Mouse (Mus musculus) midbrain, embryonic 10.5 days (tissue): ENCODE data around the gene S100a11. TPM values are rescaled to one million over a fixed set of nuclear protein-coding genes. Genes with fewer than 3 reads are reported as not detected.
"Not testable (repeated sequence)": the region's sequence is repeated elsewhere in the genome, so short reads cannot be mapped to it uniquely, and the experiment has no call there.

Experiments used
- DNase-seq: peaks from one replicate; pipeline ENCODE4 v3.0.0-alpha.2; 2017; ENCODE audit warnings: low spot score
- H3K27ac ChIP-seq: fragments of 300-500 bp; sonication (generic); replicated peaks from 2 replicates; pipeline ENCODE4 v1.5.1; 2016; ENCODE audit warnings: mild to moderate bottlenecking
- H3K27me3 ChIP-seq: fragments of 300-500 bp; sonication (generic); 2 replicates; pipeline ENCODE4 v1.6.1; 2016; ENCODE audit warnings: low read depth, mild to moderate bottlenecking; ENCODE audit not compliant: poor library complexity, severe bottlenecking
- H3K36me3 ChIP-seq: fragments of 300-500 bp; sonication (generic); 2 replicates; pipeline ENCODE4 v1.6.1; 2016; ENCODE audit warnings: mild to moderate bottlenecking, moderate library complexity
- H3K4me1 ChIP-seq: fragments of 300-500 bp; sonication (generic); 2 replicates; pipeline ENCODE4 v1.6.1; 2016
- H3K4me3 ChIP-seq: fragments of 300-500 bp; sonication (generic); 2 replicates; pipeline ENCODE4 v1.5.1; 2016; ENCODE audit warnings: mild to moderate bottlenecking, moderate library complexity
- H3K9me3 ChIP-seq: fragments of 300-500 bp; sonication (generic); replicated peaks from 2 replicates; pipeline ENCODE4 v1.6.1; 2016; ENCODE audit warnings: mild to moderate bottlenecking
- WGBS: fragments of 180-500 bp; shearing (Covaris S2); methylation state at CpG from one replicate; pipeline ENCODE4 v1.1.7; 2016; 5-methylcytosine and 5-hydroxymethylcytosine counted together
- polyA plus RNA-seq: library from polyadenylated mRNA; unstranded; fragments of >200 nt; fragmentation: Nextera tagmentation; extraction: Ambion mirVana; gene quantifications from 2 replicates; pipeline ENCODE4 v1.2.1, GENCODE M21; 2016

Gene S100a11
- polyA plus RNA-seq, 1 experiment from 2014 or later, result 245 TPM

DNA sequence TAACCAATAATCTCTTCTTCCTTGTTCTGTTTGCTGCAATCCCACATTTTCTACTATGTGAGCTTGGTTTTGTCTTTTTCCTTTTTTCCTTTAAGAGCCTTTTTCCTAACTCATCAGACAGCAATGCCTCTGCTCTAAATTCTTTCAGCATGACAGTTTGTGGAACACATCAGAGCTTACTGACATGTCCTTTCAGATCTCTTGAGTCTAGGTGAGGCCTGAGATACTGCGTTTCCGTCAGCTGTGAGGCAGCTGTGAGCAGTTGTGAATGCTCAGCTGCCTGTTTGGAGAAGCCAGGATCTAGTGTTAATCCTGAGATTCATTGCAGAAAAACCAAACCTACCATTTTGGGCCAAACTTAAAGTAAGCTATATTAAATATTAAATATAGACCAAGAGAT, 18.2 kb downstream of the S100a11 start:
- H3K27ac ChIP-seq, result no peak overlapping the region

DNA sequence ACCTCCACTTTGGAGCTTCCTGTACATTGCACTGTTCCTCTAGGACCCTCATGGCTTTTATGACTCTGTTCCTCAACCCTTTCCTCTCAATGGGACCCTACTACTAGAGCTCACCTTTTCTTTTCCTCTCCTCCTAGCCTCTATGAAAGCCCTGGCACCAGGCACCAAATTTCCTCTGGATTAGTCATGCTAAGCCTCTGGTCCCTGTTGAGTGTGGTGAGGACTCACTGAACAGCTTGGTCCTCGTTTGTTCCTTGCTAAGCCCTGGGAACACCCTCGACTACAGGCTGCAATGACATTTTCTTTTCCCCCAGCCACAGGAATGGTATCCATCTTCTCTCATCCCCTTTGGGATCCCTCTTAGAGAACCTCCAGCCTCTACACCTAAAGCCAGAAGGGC, 21.2 kb downstream of the S100a11 start:
- H3K36me3 ChIP-seq, result no peaks in the 10 kb centered on the region
- DNase-seq, result no peak
- H3K9me3 ChIP-seq, result no peaks in the 10 kb centered on the region
- H3K27ac ChIP-seq, result no peak overlapping the region
- no peaks in the 10 kb centered on the region for H3K4me1 ChIP-seq
- H3K4me3 ChIP-seq, result no peak overlapping the region
- 82% methylated on average over 2 of the region's 2 CpGs for WGBS
- no peaks in the 10 kb centered on the region for H3K27me3 ChIP-seq

More for the DNA sequence above, 18.2 kb downstream of the S100a11 start:
- 88% methylated on average over 2 of the region's 2 CpGs for WGBS
- Histone ChIP-seq H3K4me3 (no peak overlapping the region), H3K27me3 (no peaks in the 10 kb centered on the region), H3K9me3 (no peaks in the 10 kb centered on the region), H3K36me3 (no peaks in the 10 kb centered on the region), H3K4me1 (no peaks in the 10 kb centered on the region)
- no peak for DNase-seq

DNA sequence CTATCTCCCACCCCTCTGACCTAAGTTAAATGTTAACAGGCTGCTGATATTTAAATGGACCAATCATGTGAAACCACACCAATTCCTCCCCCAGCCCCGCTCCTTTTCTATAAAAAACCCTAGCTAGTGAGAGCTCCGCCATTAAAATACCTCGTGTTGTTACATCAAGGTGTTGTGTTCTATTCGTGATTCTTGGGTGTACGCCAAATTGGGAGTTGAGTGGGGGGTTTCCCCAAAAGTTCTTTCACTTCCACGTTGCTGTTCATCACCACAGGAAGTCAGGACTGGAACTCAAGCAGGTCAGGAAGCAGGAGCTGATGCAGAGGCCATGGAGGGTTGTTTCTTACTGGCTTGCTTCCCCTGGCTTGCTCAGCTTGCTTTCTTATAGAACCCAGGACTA, 23.9 kb downstream of the S100a11 start:
- 86% methylated on average over 6 of the region's 6 CpGs for WGBS
- not testable (repeated sequence) for H3K36me3 ChIP-seq, H3K4me1 ChIP-seq, H3K9me3 ChIP-seq, H3K27ac ChIP-seq, H3K4me3 ChIP-seq, DNase-seq, H3K27me3 ChIP-seq

DNA sequence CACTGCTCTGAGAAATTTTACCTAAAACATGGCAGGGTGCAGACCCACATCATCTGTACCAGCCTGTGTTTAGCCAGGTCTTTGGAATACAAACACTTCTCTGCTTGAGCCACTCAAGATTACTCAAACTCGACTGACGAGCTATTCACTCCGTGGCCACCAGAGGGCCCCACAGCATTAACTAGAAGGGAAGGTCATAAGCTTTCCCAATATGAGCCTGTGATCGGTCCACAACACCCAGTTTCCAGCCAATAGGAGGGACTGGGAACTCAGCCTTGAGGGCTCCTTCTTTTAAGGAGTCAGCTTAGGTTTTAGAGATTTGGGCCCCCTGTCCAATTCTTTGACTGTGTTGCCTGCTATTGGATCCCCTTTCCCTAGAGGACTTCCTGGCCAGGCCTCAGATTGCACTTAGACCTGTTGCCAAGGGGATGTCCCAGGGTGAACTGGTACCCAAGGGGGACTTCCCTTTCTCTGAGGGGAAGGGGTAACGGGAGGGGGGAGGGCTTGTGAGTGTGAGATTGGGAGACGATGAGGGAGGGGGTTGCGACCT, 26.9 kb downstream of the S100a11 start:
- H3K4me3 ChIP-seq, result no peak overlapping the region
- no peaks in the 10 kb centered on the region for H3K36me3 ChIP-seq
- 34% methylated on average over 7 of the region's 7 CpGs for WGBS

DNA sequence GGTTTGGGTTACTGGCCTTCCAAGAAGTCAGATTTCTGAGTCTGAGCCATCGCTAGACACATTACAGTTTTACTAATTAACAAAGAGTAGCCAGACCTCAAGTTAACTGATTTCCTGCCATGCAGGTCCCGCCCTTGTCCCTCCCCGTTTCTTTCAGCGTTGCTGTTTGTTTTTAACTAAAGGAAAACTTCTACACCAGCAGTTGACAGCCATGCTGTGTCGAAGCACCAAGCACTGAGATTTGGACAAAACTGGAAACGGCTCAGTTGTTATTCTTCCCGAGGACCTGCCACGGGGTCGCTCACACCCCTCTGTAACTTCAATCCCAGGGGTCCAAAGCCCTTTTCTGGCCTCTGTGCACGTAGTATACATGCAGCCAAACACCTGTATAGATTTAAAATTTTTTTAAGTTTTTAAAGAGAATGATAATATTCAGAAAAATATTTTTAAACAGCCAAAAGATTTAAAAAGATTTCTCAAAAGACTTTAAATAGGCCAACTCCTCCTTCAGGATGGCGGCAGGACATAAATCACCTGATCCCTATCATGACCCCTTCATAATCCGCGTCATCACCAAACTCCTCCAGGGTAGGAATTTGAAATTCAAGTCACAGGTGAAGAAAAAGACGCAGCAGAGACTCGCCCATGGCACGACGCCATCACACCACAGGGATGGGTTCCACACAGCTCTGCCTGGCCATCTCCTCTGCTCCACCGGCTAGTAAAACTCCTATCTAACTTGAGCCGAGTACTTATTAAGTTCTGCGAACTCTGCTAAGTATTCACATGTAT, 27.7 kb downstream of the S100a11 start:
- Histone ChIP-seq H3K9me3 (no peaks in the 10 kb centered on the region), H3K4me3 (no peak overlapping the region), H3K27me3 (no peaks in the 10 kb centered on the region), H3K4me1 (no peaks in the 10 kb centered on the region), H3K27ac (no peak overlapping the region), H3K36me3 (no peaks in the 10 kb centered on the region)
- no peak for DNase-seq
- 84% methylated on average over 20 of the region's 20 CpGs for WGBS

More for the DNA sequence above, 26.9 kb downstream of the S100a11 start:
- H3K4me1 ChIP-seq, result no peaks in the 10 kb centered on the region
- no peaks in the 10 kb centered on the region for H3K27me3 ChIP-seq
- no peak overlapping the region for H3K27ac ChIP-seq
- DNase-seq, result peak; percentile 80
- no peaks in the 10 kb centered on the region for H3K9me3 ChIP-seq

DNA sequence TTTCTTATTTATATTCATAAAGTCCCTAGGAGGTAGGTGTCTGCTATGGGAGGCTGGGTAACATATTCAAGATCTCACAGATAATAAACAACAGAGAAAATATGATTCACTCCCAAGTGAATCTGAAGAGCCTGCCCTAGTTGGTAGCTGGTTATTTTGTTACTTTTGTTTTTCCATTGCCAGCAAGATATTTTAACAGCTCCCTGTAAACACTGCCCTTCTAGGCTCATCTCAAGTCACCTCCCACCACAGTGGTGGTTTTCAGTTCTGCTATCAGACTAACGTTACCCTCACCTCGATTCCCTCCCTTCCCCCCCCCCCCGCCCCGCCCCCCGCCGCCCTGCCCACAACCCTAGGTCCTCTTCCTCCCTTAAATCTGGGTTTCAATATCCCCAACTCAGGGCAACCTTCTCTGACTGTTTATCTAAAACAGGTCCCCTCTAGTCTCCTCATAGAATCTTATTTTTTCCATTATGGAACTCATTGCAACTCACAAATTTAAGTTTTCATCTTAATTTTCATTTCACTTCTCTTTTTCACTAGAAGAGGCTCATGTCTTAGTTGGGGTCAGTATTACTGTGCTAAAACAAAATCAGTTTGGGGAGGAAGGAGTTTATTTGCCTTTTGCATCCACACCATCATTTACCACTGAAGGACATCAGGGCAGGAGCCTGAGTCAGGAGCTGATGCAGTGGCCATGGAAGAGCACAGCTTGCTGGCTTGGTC, 28.4 kb downstream of the S100a11 start:
- H3K4me3 ChIP-seq, result no peak overlapping the region
- H3K9me3 ChIP-seq, result no peaks in the 10 kb centered on the region
- H3K36me3 ChIP-seq, result no peaks in the 10 kb centered on the region
- peaks cover 4% of the 10 kb centered on the region for H3K27me3 ChIP-seq
- DNase-seq, result no peak
- H3K4me1 ChIP-seq, result no peaks in the 10 kb centered on the region
- 73% methylated on average over 6 of the region's 6 CpGs for WGBS
- no peak overlapping the region for H3K27ac ChIP-seq

DNA sequence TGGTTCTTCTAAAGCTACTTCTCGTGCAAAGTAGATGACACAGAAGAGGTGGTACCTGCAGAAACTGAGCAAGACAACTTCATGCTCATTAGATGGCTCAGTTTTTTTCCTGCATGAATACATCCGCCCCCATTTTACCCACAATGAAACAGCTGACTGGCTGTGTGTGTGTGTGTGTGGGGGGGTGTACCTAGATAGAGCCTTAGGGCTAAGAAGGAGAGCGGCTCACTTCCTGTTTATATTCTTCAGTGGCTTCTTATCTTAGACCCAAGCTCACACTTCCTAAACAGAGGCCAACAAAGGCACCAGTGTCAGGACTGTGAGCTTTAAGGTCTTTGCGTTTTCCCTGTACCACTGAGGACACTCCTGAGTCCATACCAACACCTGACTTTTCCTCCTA, 29.7 kb downstream of the S100a11 start:
- H3K9me3 ChIP-seq, result no peaks in the 10 kb centered on the region
- WGBS, result 78% methylated on average over 4 of the region's 4 CpGs
- no peak for DNase-seq
- H3K27ac ChIP-seq, result no peak overlapping the region
- H3K36me3 ChIP-seq, result no peaks in the 10 kb centered on the region
- peaks cover 13% of the 10 kb centered on the region for H3K27me3 ChIP-seq
- peaks cover 8% of the 10 kb centered on the region for H3K4me1 ChIP-seq
- H3K4me3 ChIP-seq, result no peak overlapping the region

DNA sequence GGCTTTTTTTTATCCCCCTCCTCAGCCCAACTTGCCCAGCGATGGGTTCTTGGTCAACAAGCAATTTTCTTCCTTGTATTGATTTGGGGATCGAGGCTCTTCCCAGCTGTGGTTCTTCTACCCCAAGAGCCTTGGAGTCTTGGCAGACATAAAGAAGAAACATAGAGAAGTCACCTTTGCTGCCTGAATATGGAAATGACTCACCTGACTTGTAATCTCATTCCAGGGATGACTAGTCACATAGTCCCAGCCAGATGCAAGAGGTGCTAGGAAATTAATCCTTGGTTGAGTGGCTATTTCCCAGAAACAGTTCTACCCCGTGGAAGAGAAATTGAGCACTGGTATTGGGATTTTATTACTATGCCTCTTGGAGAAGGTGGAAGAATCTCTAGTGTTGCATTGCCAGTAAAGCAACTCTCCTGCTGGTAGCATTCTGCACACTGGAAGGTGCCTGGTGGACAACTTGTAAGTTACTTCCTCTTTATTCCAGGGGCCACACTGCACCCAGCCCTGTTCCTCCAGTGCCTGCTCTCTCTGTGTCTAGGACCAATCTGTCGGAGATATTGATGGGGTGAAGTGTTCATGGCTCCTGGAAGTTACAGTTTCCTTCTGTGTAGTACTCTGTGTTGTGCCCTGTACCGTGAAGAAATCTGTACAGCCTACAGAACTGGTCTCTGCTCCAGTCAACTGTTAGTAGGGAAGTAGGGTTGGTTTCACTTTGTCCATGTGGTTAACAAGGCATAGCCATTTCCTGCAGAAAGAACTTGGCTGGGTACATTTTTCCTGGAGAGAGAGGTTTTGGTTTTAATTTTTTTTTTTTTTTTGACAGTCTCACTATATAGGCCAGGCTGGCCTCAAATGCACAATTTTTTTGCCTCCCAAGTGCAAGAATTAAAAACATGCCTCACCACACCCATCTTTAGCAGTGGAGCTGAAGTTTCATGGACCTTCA, 31.9 kb downstream of the S100a11 start:
- H3K27ac ChIP-seq, result no peak overlapping the region
- no peaks in the 10 kb centered on the region for H3K36me3 ChIP-seq
- 89% methylated on average over 5 of the region's 5 CpGs for WGBS
- peaks cover 17% of the 10 kb centered on the region for H3K4me1 ChIP-seq
- DNase-seq, result no peak
- no peak overlapping the region for H3K4me3 ChIP-seq
- peaks cover 25% of the 10 kb centered on the region for H3K27me3 ChIP-seq
- H3K9me3 ChIP-seq, result no peaks in the 10 kb centered on the region

DNA sequence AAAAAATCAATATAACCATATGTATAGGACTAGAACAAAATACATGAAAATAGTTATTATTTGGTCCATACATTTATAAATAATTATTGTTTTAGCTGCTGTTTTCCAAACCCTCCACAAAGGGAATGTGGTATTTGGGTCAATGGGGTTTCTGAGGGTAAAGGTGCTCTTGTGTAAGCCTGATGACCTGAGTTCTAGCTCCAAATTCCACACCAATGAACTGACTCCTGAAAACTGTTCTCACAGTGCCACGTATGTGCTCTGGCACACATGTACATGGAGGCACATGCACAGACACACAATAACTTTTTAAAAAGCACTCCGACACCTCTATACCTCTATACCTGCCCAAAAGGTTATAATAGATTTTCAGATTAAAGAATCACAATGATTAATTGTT, 33.0 kb downstream of the S100a11 start:
- H3K36me3 ChIP-seq, result no peaks in the 10 kb centered on the region
- H3K27me3 ChIP-seq, result peaks cover 25% of the 10 kb centered on the region
- 95% methylated on average over 2 of the region's 2 CpGs for whole genome bisulfite sequencing
- no peak overlapping the region for H3K27ac ChIP-seq
- no peak for DNase-seq
- H3K4me1 ChIP-seq, result peaks cover 17% of the 10 kb centered on the region
- no peaks in the 10 kb centered on the region for H3K9me3 ChIP-seq
- H3K4me3 ChIP-seq, result no peak overlapping the region

DNA sequence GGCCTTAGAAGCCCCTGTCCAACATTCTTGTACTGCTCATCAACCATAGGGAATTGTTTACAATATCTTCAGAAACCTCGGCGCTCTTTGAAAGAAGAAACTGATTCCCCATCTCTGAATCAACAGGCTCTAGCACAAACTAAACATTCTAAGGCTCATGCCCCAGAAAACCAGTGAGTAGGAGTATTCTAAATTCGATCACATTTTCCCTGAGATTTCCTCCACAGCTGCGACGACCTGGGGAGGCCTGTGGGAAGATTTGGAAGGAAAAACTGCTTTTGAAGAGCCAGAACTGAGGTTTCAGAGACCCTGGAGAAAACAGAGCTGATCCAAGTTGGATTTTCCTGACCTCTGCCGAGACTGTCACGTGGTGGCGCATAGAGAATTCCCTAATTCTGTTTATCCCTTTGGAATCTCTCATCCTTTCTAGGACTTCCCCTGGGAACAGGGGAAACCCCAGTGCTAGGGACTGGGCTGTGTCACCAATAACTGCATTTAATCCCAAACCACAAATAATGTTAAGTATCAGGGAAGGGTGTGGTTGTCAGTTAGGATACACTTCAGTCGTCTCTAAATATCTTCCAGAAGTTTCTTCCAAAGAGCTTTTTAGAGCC, 33.6 kb downstream of the S100a11 start:
- Histone ChIP-seq H3K4me1 (peaks cover 17% of the 10 kb centered on the region), H3K36me3 (no peaks in the 10 kb centered on the region), H3K27me3 (peaks cover 25% of the 10 kb centered on the region), H3K27ac (no peak overlapping the region), H3K9me3 (no peaks in the 10 kb centered on the region), H3K4me3 (no peak overlapping the region)
- 61% methylated on average over 9 of the region's 9 CpGs for WGBS
- no peak for DNase-seq

DNA sequence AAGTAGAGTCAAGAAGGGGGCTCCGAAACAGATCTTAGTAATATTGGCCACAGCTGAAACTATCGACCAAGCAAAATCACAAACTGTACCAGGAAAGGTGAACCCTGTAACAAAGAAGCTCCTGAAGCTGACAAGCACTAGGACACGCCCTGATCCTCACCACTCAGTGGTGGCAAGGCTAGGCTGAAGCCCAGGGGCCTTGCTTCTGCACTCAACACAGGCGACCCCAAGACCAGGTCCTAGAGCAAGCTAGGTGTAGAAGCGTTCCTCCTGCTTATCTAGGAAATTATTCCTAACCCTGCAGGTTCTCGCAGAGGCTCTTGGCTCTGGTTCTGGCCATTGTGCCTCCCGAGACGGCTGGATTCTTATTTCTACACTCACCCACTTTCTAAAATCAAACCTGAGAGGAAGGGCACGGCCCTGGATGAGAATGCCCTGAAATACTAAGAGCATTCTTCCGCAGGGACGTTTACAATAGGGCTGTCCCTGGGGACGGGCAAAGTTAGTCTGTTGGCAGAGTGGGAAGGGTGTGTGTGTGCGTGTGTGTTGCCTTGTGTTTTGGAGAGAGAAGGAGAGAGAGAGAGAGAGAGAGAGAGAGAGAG, 34.2 kb downstream of the S100a11 start:
- Histone ChIP-seq H3K4me3 (peak overlapping the region; percentile 66), H3K4me1 (peaks cover 17% of the 10 kb centered on the region), H3K9me3 (no peaks in the 10 kb centered on the region), H3K27ac (peak overlapping the region; percentile 85), H3K27me3 (peaks cover 25% of the 10 kb centered on the region), H3K36me3 (no peaks in the 10 kb centered on the region)
- DNase-seq, result peak; percentile 32
- 18% methylated on average over 13 of the region's 13 CpGs for WGBS
